Mouse (Mus musculus): ENCODE results near the gene Fzd9. TPM values are rescaled to one million over a fixed set of nuclear protein-coding genes. Genes with fewer than 3 reads are reported as not detected.

The Fzd9 gene
- not detected for polyA plus RNA-seq (2017; shearing (Covaris generic))

DNA sequence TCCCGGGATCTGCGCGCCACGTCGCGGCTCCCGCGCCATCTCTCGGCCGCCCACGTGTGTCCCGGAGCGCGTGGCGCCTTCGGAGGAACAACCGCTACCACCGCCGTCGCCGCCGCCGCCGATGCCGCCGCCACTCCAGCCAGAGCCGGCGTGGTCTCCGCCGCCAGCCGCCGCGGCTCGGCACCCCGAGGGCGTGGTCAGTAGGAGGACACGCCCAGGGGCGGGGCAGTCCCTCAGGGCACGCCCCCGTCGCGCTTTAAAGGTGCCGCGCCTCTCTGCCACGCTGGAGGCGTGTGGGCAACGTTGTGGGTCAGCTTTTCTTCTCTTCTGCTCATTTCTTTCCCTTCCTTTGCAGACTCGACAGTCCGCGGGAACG, at the start of gene Fzd9:
Fzd9 (minus strand) TSS at position 152 of the 376 bp plus-strand sequence.

Other genes with a start within 250 kb of the Fzd9 start
- gene Abhd11, start 242.1 kb downstream of the Fzd9 start, polyA plus RNA-seq (2017; shearing (Covaris generic)), result 138 TPM
- 13.4 TPM for gene Stx1a, start 227.7 kb downstream of the Fzd9 start, polyA plus RNA-seq (2017; shearing (Covaris generic))
- gene Dnajc30, start 187.0 kb downstream of the Fzd9 start, polyA plus RNA-seq (2017; shearing (Covaris generic)), result 11.7 TPM
- 87.9 TPM for gene Bud23, start 186.3 kb downstream of the Fzd9 start, polyA plus RNA-seq (2017; shearing (Covaris generic))
- not detected for gene Vps37d, start 173.0 kb downstream of the Fzd9 start, polyA plus RNA-seq (2017; shearing (Covaris generic))
- gene Mlxipl, start 161.3 kb downstream of the Fzd9 start, polyA plus RNA-seq (2017; shearing (Covaris generic)), result not detected
- 12.1 TPM for gene Tbl2, start 101.6 kb downstream of the Fzd9 start, polyA plus RNA-seq (2017; shearing (Covaris generic))
- 159 TPM for gene Bcl7b, start 82.9 kb downstream of the Fzd9 start, polyA plus RNA-seq (2017; shearing (Covaris generic))
- gene Baz1b, start 64.0 kb downstream of the Fzd9 start, polyA plus RNA-seq (2017; shearing (Covaris generic)), result 52.1 TPM
- not detected for gene Fkbp6, start 98.8 kb upstream of the Fzd9 start, polyA plus RNA-seq (2017; shearing (Covaris generic))
- not detected for gene Trim50, start 102.1 kb upstream of the Fzd9 start, polyA plus RNA-seq (2017; shearing (Covaris generic))
- gene Nsun5, start 118.7 kb upstream of the Fzd9 start, polyA plus RNA-seq (2017; shearing (Covaris generic)), result 41.1 TPM
- gene Pom121, start 143.3 kb upstream of the Fzd9 start, polyA plus RNA-seq (2017; shearing (Covaris generic)), result 45.7 TPM